Mouse (Mus musculus): ENCODE data around the gene Ifitm3. TPM values are rescaled to one million over a fixed set of nuclear protein-coding genes. Genes with fewer than 3 reads are reported as not detected.

Gene Ifitm3
- polyA plus RNA-seq, 1 experiment from 2014 or later, result 9.7 TPM

DNA sequence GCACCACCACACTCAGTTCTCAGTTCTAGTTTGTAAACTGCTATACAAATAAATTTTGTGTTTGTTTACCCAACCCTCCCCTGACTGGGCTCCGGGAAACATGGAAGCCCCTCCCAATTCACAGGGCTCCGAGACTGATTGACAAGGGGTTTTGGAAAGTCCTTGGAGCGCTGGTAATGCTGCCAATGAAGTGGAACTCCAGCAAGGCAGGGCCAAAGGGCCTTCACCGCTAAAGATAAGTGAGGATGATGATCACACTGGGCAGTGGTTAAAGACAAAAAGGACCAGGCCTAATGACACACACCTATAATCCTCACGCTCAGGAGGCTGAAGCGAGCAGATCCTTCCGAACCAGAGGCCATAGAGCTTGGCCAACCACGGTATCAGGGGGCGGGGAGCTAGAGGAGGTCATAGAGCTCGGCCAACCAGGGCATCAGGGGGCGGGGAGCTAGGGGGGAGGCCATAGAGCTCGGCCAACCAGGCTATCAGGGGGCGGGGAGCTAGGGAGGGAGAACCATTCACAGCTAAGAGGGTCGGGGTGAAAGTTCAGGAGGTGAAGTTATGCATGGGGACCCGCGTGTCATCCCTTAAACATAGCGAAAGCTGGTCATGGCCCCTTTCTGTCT lies 40.6 kb upstream of the Ifitm3 start:
- no peak for DNase-seq (ENCODE audit: low spot score)

DNA sequence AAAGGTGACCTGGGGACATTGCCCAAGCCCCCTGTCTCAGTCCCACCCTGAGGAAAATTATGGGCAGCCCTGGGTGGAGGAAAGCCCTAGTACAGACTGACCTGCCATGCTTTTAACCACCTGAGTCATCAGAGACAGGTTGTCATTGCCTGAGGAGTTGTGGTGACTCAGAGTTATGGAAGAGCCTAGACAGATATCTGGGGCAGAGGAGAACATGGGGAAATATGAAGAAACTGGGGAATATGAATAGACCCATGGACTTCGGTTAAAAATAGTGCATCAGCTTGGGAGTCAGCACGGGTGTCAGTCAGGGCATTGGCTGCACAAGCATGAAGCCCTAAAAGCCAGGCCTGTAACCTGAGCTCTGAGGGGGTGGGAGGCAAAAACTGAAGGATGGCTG lies 38.8 kb upstream of the Ifitm3 start:
- Histone ChIP-seq H3K36me3 (ENCODE audit: control insufficient read depth, insufficient read depth, low read length) (no peaks in the 10 kb centered on the region), H3K4me1 (replicated peaks; ENCODE audit: control insufficient read depth, insufficient read depth, low read length) (peaks cover 4% of the 10 kb centered on the region; the same call in 1 of the 2 replicates), H3K4me2 (ENCODE audit: low read depth, low read length, severe bottlenecking) (no peak overlapping the region), H3K9ac (ENCODE audit: low read length) (no peak overlapping the region), H3K4me3 (ENCODE audit: low read depth, low read length) (no peak overlapping the region), H3K27me3 (ENCODE audit: control insufficient read depth, insufficient read depth, low read length) (no peaks in the 10 kb centered on the region), H3K9me3 (ENCODE audit: control insufficient read depth, low read length) (no peaks in the 10 kb centered on the region; the same call in 1 of the 2 replicates), H3K27ac (ENCODE audit: low read depth, low read length) (no peak overlapping the region)
- ATAC-seq (replicated peaks; ENCODE audit: low FRiP score), result no peak
- no peak for DNase-seq (ENCODE audit: low spot score)
- WGBS, result 78% methylated on average over 2 of the region's 2 CpGs

More for the DNA sequence above, 40.6 kb upstream of the Ifitm3 start:
- no peak for ATAC-seq (replicated peaks; ENCODE audit: low FRiP score)
- H3K27ac ChIP-seq (ENCODE audit: low read depth, low read length), result no peak overlapping the region
- H3K9me3 ChIP-seq (ENCODE audit: control insufficient read depth, low read length), result no peaks in the 10 kb centered on the region; the same call in 1 of the 2 replicates
- H3K4me1 ChIP-seq (replicated peaks; ENCODE audit: control insufficient read depth, insufficient read depth, low read length), result peaks cover 4% of the 10 kb centered on the region; the same call in 1 of the 2 replicates
- no peaks in the 10 kb centered on the region for H3K27me3 ChIP-seq (ENCODE audit: control insufficient read depth, insufficient read depth, low read length)
- 74% methylated on average over 17 of the region's 17 CpGs for WGBS
- no peak overlapping the region for H3K4me3 ChIP-seq (ENCODE audit: low read depth, low read length)
- H3K4me2 ChIP-seq (ENCODE audit: low read depth, low read length, severe bottlenecking), result no peak overlapping the region
- H3K9ac ChIP-seq (ENCODE audit: low read length), result no peak overlapping the region
- no peaks in the 10 kb centered on the region for H3K36me3 ChIP-seq (ENCODE audit: control insufficient read depth, insufficient read depth, low read length)

DNA sequence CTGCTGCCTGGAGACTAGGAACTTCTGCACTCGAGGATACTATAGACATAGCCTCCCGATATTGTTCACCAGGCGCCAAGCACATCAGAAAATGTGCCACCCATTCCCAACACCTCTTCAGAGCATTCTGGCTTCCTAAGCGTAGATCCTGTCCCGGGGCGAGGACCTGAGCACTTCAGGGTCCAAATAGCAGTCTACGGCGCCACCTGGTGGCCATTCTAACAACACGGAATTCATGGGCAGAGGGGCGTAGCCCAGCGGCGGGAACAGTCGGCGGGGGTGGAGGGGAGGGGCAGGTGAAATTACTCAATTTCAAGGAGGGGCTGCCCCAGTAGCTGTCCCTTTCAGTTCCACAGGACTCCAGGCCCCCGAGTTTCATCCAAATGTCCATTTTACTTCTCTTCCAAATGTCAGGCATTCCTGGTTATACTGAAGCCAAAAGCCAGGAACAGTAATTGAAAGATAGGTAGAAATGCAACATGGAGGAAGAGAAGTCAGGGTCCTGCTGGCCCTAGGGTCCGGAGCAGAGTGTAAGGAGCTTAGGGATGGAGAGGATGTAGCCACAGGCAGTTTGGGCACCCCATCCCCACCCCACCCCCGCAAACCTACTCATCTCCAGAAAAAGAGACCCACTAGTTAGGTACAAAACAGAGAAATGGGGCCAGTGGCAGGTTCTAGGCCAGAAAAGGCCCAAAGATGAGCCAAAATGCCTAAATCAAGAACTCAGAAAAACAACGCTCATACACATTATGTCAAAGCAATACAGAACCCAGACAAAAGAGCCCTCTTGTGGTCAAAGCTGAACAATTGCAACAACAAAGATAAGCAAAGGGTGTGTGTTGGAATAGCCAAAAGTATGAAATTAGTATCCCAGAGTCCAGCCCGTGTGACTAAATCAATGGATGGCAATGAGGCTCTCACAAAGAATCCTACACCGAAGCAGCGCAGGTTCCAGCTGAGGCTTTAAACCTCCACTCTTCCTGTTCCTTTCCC lies 38.0 kb upstream of the Ifitm3 start:
- WGBS, result 11% methylated on average over 21 of the region's 21 CpGs
- Histone ChIP-seq H3K27me3 (ENCODE audit: control insufficient read depth, insufficient read depth, low read length) (no peaks in the 10 kb centered on the region), H3K9me3 (ENCODE audit: control insufficient read depth, low read length) (no peaks in the 10 kb centered on the region; the same call in 1 of the 2 replicates), H3K4me1 (replicated peaks; ENCODE audit: control insufficient read depth, insufficient read depth, low read length) (peaks cover 4% of the 10 kb centered on the region; the same call in 1 of the 2 replicates), H3K4me3 (ENCODE audit: low read depth, low read length) (peak overlapping the region; percentile 23), H3K9ac (ENCODE audit: low read length) (peak overlapping the region; percentile 9; the same call in 1 of the 2 replicates), H3K4me2 (ENCODE audit: low read depth, low read length, severe bottlenecking) (peak overlapping the region; percentile 51), H3K27ac (ENCODE audit: low read depth, low read length) (no peak overlapping the region), H3K36me3 (ENCODE audit: control insufficient read depth, insufficient read depth, low read length) (no peaks in the 10 kb centered on the region)
- peak; percentile 95 for DNase-seq (ENCODE audit: low spot score)
- peak; percentile 91 for ATAC-seq (replicated peaks; ENCODE audit: low FRiP score)

DNA sequence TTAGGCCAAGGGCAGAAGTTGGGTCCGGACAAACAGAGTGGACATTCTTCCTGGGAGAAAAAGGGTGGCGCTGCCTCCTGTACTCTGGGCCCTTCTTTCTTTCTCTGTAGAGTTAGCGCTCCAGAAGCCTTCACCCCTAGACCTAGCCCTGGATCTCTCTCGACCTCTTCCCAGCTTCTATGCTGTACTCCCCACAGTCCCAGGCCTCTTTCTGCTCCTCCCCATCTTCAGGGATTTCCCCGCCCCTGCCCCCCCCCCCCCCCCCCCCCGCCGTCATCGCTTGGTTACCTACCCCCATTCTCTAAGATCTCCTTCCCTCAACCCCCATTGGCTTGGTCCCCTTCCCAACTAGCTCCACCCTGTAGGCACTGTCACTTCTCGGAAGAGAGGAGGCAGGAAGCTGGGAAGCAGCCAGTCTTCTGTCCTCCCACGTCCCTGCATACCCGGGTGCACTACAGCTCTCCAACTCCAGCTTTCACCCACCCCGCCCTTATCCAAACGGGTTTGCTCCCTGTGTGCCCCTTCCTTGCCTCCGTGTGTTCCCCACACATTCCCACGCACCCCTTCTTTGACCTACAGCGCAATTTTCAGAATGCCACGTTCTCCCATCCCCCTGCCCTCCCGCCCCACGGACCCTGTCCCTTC lies 37.1 kb upstream of the Ifitm3 start:
- DNase-seq (ENCODE audit: low spot score), result peak; percentile 69
- no peaks in the 10 kb centered on the region for H3K36me3 ChIP-seq (ENCODE audit: control insufficient read depth, insufficient read depth, low read length)
- no peaks in the 10 kb centered on the region; the same call in 1 of the 2 replicates for H3K9me3 ChIP-seq (ENCODE audit: control insufficient read depth, low read length)
- 7% methylated on average over 15 of the region's 19 CpGs for WGBS
- ATAC-seq (replicated peaks; ENCODE audit: low FRiP score), result peak; percentile 78
- H3K9ac ChIP-seq (ENCODE audit: low read length), result peak overlapping the region; percentile 9; the same call in 1 of the 2 replicates
- peak overlapping the region; percentile 51 for H3K4me2 ChIP-seq (ENCODE audit: low read depth, low read length, severe bottlenecking)
- H3K4me1 ChIP-seq (replicated peaks; ENCODE audit: control insufficient read depth, insufficient read depth, low read length), result peaks cover 4% of the 10 kb centered on the region; the same call in 1 of the 2 replicates
- no peak overlapping the region for H3K27ac ChIP-seq (ENCODE audit: low read depth, low read length)
- no peaks in the 10 kb centered on the region for H3K27me3 ChIP-seq (ENCODE audit: control insufficient read depth, insufficient read depth, low read length)
- peak overlapping the region; percentile 23 for H3K4me3 ChIP-seq (ENCODE audit: low read depth, low read length)

DNA sequence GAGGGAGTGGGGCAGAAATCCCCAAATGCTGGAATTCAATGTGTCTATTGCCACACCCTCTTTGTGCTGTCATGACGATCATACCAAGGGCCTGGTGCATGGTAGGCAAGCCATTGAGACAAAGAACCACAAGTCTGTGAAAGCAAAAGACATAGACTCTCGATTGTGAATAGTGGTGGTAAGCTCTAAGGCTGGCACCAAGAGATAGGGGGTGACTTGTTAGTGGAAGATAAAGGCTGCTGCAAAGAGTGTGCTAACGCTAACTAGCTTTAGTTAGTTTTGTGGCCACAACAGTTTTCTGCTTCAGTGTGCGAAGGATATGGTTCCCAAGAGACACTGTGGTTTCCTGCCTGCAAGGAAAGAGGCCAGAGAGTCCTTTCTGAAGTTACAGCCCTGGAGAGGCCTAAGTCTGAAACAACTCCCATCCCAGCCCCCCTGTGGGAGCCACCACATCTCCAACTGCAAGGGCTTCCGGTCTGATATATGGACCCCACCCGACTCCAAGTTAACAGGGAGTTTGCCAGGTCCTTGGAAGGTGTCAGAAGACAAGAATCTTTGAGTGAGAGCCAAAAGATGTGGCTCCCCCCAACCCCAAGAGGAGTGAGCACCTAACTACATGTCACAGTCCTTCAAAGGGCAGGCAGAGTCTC lies 36.5 kb upstream of the Ifitm3 start:
- Histone ChIP-seq H3K4me2 (ENCODE audit: low read depth, low read length, severe bottlenecking) (no peak overlapping the region), H3K9me3 (ENCODE audit: control insufficient read depth, low read length) (no peaks in the 10 kb centered on the region; the same call in 1 of the 2 replicates), H3K27ac (ENCODE audit: low read depth, low read length) (no peak overlapping the region), H3K27me3 (ENCODE audit: control insufficient read depth, insufficient read depth, low read length) (no peaks in the 10 kb centered on the region), H3K36me3 (ENCODE audit: control insufficient read depth, insufficient read depth, low read length) (no peaks in the 10 kb centered on the region), H3K4me1 (replicated peaks; ENCODE audit: control insufficient read depth, insufficient read depth, low read length) (peaks cover 4% of the 10 kb centered on the region; the same call in 1 of the 2 replicates), H3K4me3 (ENCODE audit: low read depth, low read length) (no peak overlapping the region), H3K9ac (ENCODE audit: low read length) (no peak overlapping the region)
- DNase-seq (ENCODE audit: low spot score) (no peak), ATAC-seq (replicated peaks; ENCODE audit: low FRiP score) (no peak)
- 79% methylated on average over 6 of the region's 6 CpGs for WGBS

DNA sequence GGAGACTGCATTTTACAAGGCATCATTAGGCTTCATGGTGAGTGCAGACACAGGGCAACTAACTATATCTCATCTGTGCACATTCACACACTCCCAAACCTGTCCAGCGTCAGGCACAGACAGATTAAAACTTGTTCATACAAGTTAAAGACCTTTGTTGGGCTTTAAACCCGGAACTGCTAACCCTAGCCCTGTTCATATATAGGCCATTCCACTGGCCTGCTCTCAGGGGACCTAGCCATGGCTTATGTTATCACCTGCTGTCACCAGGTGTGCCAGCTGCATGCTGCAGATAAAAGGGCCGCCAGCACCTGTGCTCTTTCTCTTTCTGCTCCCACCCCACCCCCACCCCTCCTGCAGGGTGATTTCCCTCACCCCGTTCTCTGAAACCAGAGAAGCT lies 32.0 kb upstream of the Ifitm3 start:
- no peak for DNase-seq (ENCODE audit: low spot score)
- no peaks in the 10 kb centered on the region for H3K27me3 ChIP-seq (ENCODE audit: control insufficient read depth, insufficient read depth, low read length)
- 46% methylated on average over 4 of the region's 4 CpGs for WGBS
- H3K9ac ChIP-seq (ENCODE audit: low read length), result no peak overlapping the region
- H3K36me3 ChIP-seq (ENCODE audit: control insufficient read depth, insufficient read depth, low read length), result no peaks in the 10 kb centered on the region
- no peak overlapping the region for H3K27ac ChIP-seq (ENCODE audit: low read depth, low read length)
- no peak overlapping the region for H3K4me3 ChIP-seq (ENCODE audit: low read depth, low read length)
- no peaks in the 10 kb centered on the region for H3K9me3 ChIP-seq (ENCODE audit: control insufficient read depth, low read length)
- H3K4me2 ChIP-seq (ENCODE audit: low read depth, low read length, severe bottlenecking), result no peak overlapping the region
- H3K4me1 ChIP-seq (replicated peaks; ENCODE audit: control insufficient read depth, insufficient read depth, low read length), result no peaks in the 10 kb centered on the region
- no peak for ATAC-seq (replicated peaks; ENCODE audit: low FRiP score)

DNA sequence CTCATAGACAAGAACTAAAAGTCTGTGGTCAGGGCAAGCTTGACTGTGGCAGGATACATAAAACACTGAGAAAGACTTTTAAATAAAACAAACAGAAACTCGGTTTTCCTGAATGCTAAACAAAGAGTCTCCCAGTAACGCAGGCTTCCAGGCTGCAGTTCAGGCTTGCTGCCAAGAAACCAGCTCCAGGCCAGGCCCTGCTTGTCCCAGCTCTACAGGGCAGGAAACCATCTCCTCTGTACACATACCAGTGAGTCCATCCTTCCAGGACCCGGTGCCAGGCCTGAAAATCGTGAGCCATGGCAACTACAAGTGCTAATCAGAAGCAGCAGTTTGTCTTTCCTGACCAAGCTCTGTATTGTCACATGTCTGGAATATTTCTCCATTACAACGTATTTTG lies 31.1 kb upstream of the Ifitm3 start:
- 45% methylated on average over 5 of the region's 5 CpGs for WGBS
- Histone ChIP-seq H3K4me2 (ENCODE audit: low read depth, low read length, severe bottlenecking) (no peak overlapping the region), H3K4me1 (replicated peaks; ENCODE audit: control insufficient read depth, insufficient read depth, low read length) (no peaks in the 10 kb centered on the region), H3K9ac (ENCODE audit: low read length) (no peak overlapping the region), H3K9me3 (ENCODE audit: control insufficient read depth, low read length) (no peaks in the 10 kb centered on the region), H3K36me3 (ENCODE audit: control insufficient read depth, insufficient read depth, low read length) (no peaks in the 10 kb centered on the region), H3K4me3 (ENCODE audit: low read depth, low read length) (no peak overlapping the region), H3K27ac (ENCODE audit: low read depth, low read length) (no peak overlapping the region), H3K27me3 (ENCODE audit: control insufficient read depth, insufficient read depth, low read length) (no peaks in the 10 kb centered on the region)
- ATAC-seq (replicated peaks; ENCODE audit: low FRiP score) (no peak), DNase-seq (ENCODE audit: low spot score) (no peak)
